In the genomic region with DNA sequence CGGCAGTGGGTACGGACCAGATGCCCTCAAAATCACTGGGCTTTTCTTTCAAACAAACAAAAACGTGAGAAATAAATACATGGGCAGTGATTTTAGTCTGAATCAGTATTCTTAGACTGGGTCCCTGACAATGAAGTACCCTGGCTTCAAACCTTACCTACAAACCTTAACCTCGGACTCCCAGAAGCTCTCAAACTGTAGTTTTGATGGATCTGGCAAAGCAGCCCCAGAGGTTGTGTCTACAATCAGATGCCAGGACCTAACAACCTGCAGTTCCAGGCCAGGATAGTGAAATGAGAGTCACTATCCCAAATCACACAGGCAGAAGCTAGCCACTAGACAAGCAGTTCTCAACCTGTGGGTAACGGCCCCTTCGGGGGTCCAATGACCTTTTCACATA, we compare ENCODE assay signal across 23 mouse cellular contexts.
"Had no signal": no experiment of that assay in that cellular context is flagged by ENCODE, and none has a peak within 500 bp of the region (broad histone marks: within the 10 kb centered on the region; RNA-seq: fewer than 3 reads in every experiment).

No protein-coding gene starts in this region.

- H3K27ac ChIP-seq: gastrocnemius, adult 2 months; hindbrain, embryonic 14.5 days; intestine, embryonic 15.5 days; kidney, embryonic 15.5 days; kidney, postnatal 0 days; limb, embryonic 13.5 days; limb, embryonic 15.5 days; liver, embryonic 12.5 days; liver, embryonic 14.5 days had no signal

- ATAC-seq: hindbrain, embryonic 16.5 days; inflammation-experienced regulatory T-cells, adult 6 months; intestine, embryonic 15.5 days; intestine, postnatal 0 days; liver, embryonic 12.5 days had no signal

- H3K4me2 ChIP-seq: heart, embryonic 12.5 days; hindbrain, embryonic 14.5 days; intestine, embryonic 15.5 days; kidney, embryonic 15.5 days; limb, embryonic 13.5 days; limb, embryonic 15.5 days; liver, embryonic 12.5 days had no signal

- H3K36me3 ChIP-seq: heart, embryonic 12.5 days; intestine, embryonic 15.5 days; kidney, embryonic 15.5 days; limb, embryonic 13.5 days; limb, embryonic 15.5 days; liver, embryonic 12.5 days had no signal

- H3K9ac ChIP-seq: heart, embryonic 12.5 days; hindbrain, embryonic 14.5 days; intestine, embryonic 15.5 days; kidney, embryonic 15.5 days; limb, embryonic 13.5 days; limb, embryonic 15.5 days; liver, embryonic 12.5 days; liver, embryonic 14.5 days had no signal

- DNase-seq: gastrocnemius, adult 2 months; gastrocnemius, postnatal 10 days; gastrocnemius, postnatal 25 days; heart, postnatal 10 days; heart, postnatal 4 days; kidney, adult 2 months; kidney, adult 9 months; kidney, postnatal 14 days; kidney, postnatal 36 days; layer of hippocampus, adult 9-11 months; layer of hippocampus, postnatal 36 days had no signal

- H3K27me3 ChIP-seq: heart, embryonic 12.5 days; intestine, embryonic 15.5 days; kidney, embryonic 15.5 days; limb, embryonic 13.5 days; limb, embryonic 15.5 days; liver, embryonic 12.5 days had no signal

- H3K4me3 ChIP-seq: gastrocnemius, adult 2 months; heart, embryonic 12.5 days; intestine, embryonic 15.5 days; kidney, embryonic 15.5 days; limb, embryonic 13.5 days; limb, embryonic 15.5 days; liver, embryonic 12.5 days had no signal

- H3K4me1 ChIP-seq: intestine, embryonic 15.5 days; liver, embryonic 12.5 days had no signal

- H3K9me3 ChIP-seq: intestine, embryonic 15.5 days; kidney, embryonic 15.5 days; limb, embryonic 15.5 days; liver, embryonic 12.5 days had no signal
